Mouse (Mus musculus): ENCODE measurements around the gene Lcat. TPM values are rescaled to one million over a fixed set of nuclear protein-coding genes. Genes with fewer than 3 reads are reported as not detected.

The Lcat gene
- total RNA-seq (2023): not detected

GRCm38 (mm10) chr8:105943321-105943739 lies at the start of gene Lcat:
TSS of gene Lcat (minus strand) at chr8:105943382.

GRCm38 (mm10) chr8:105990856-105991387 lies 47.7 kb upstream of the Lcat start, which contains the start of gene Dus2:
TSS of gene Dus2 (plus strand) at chr8:105991337.

GRCm38 (mm10) chr8:105979325-105979724 lies 36.1 kb upstream of the Lcat start, which contains the start of gene Dpep3:
TSS of gene Dpep3 (minus strand) at chr8:105979429.

GRCm38 (mm10) chr8:105965905-105966341 lies 22.7 kb upstream of the Lcat start, which contains the start of gene Slc12a4:
TSS of gene Slc12a4 (minus strand) at chr8:105966097.

GRCm38 (mm10) chr8:105938306-105938669 lies 4.9 kb downstream of the Lcat start, which contains the start of gene Psmb10:
TSS of gene Psmb10 (minus strand) at chr8:105938444.

GRCm38 (mm10) chr8:105933762-105934161 lies 9.4 kb downstream of the Lcat start, which contains the start of gene Ctrl:
TSS of gene Ctrl (minus strand) at chr8:105933862.

GRCm38 (mm10) chr8:105900180-105900940 lies 42.8 kb downstream of the Lcat start, which contains the start of gene Pskh1:
TSS of gene Pskh1 (plus strand) at chr8:105900441.

GRCm38 (mm10) chr8:105893339-105893738 lies 49.8 kb downstream of the Lcat start, which contains the start of gene Nrn1l:
TSS of gene Nrn1l (plus strand) at chr8:105893567.

Other genes starting within 250 kb of the Lcat start
- gene Acd, start 242.3 kb downstream of the Lcat start, total RNA-seq (2023): 52.6 TPM
- 10.6 TPM for gene Pard6a, start 242.2 kb downstream of the Lcat start, total RNA-seq (2023)
- gene 4933405L10Rik, start 235.7 kb downstream of the Lcat start, total RNA-seq (2023): not detected
- gene Enkd1, start 235.2 kb downstream of the Lcat start, total RNA-seq (2023): 2.9 TPM
- gene Gfod2, start 184.7 kb downstream of the Lcat start, total RNA-seq (2023): 6.0 TPM
- gene Ranbp10, start 116.0 kb downstream of the Lcat start, total RNA-seq (2023): 44.5 TPM
- 0.24 TPM for gene Tsnaxip1, start 115.7 kb downstream of the Lcat start, total RNA-seq (2023)
- gene Cenpt, start 90.1 kb downstream of the Lcat start, total RNA-seq (2023): 18.6 TPM
- gene Thap11, start 88.2 kb downstream of the Lcat start, total RNA-seq (2023): 18.5 TPM
- gene Nutf2, start 82.8 kb downstream of the Lcat start, total RNA-seq (2023): 18.0 TPM
- 87.4 TPM for gene Edc4, start 62.5 kb downstream of the Lcat start, total RNA-seq (2023)
- gene Nrn1l, start 49.8 kb downstream of the Lcat start, total RNA-seq (2023): not detected
- 23.3 TPM for gene Pskh1, start 42.9 kb downstream of the Lcat start, total RNA-seq (2023)
- gene Ctrl, start 9.5 kb downstream of the Lcat start, total RNA-seq (2023): 6.9 TPM
- 138 TPM for gene Psmb10, start 4.9 kb downstream of the Lcat start, total RNA-seq (2023)
- gene Slc12a4, start 22.7 kb upstream of the Lcat start, total RNA-seq (2023): 17.1 TPM
- not detected for gene Dpep3, start 36.0 kb upstream of the Lcat start, total RNA-seq (2023)
- 17.1 TPM for gene Dus2, start 48.0 kb upstream of the Lcat start, total RNA-seq (2023)
- gene Dpep2nb, start 62.6 kb upstream of the Lcat start, total RNA-seq (2023): not detected
- 6.6 TPM for gene Ddx28, start 68.5 kb upstream of the Lcat start, total RNA-seq (2023)
- gene Nfatc3, start 115.5 kb upstream of the Lcat start, total RNA-seq (2023): 184 TPM
- 0.67 TPM for gene Esrp2, start 193.6 kb upstream of the Lcat start, total RNA-seq (2023)
- 3.2 TPM for gene Pla2g15, start 207.0 kb upstream of the Lcat start, total RNA-seq (2023)
- gene Slc7a6, start 225.5 kb upstream of the Lcat start, total RNA-seq (2023): 37.9 TPM

All from CD8-positive naive resting alpha-beta T cell, adult 57 days (primary cell).